Mouse (Mus musculus) limb, embryonic 13.5 days (tissue): ENCODE measurements around the gene Ces4a. TPM values are rescaled to one million over a fixed set of nuclear protein-coding genes. Genes with fewer than 3 reads are reported as not detected.

Experiments
- ATAC-seq: fragments of 200-750 bp; cut with Nextera tagmentation; 2 replicates; pipeline ENCODE4 v1.8.0; 2017; ENCODE audit warnings: low read depth, moderate number of reproducible peaks, moderate TSS enrichment; ENCODE audit not compliant: low FRiP score
- H3K27ac ChIP-seq: fragments of 300-500 bp; sonication (generic); 2 replicates; pipeline ENCODE4 v1.5.1; 2015; ENCODE audit warnings: inconsistent platforms, mild to moderate bottlenecking, moderate library complexity
- H3K27me3 ChIP-seq: fragments of 300-500 bp; sonication (generic); 2 replicates; pipeline ENCODE4 v1.6.1; 2015; ENCODE audit warnings: mild to moderate bottlenecking, inconsistent platforms
- H3K36me3 ChIP-seq: fragments of 300-500 bp; sonication (generic); 2 replicates; pipeline ENCODE4 v1.6.1; 2015; ENCODE audit warnings: inconsistent platforms, mild to moderate bottlenecking, moderate library complexity
- H3K4me1 ChIP-seq: fragments of 300-500 bp; sonication (generic); 2 replicates; pipeline ENCODE4 v1.6.1; 2015; ENCODE audit warnings: inconsistent platforms
- H3K4me2 ChIP-seq: fragments of 300-500 bp; sonication (generic); replicated peaks from 2 replicates; pipeline ENCODE4 v1.6.1; 2015; ENCODE audit warnings: inconsistent platforms, mild to moderate bottlenecking, moderate library complexity
- H3K4me3 ChIP-seq: fragments of 300-500 bp; sonication (generic); 2 replicates; pipeline ENCODE4 v1.5.1; 2015; ENCODE audit warnings: moderate library complexity, mild to moderate bottlenecking, inconsistent platforms
- H3K9ac ChIP-seq: fragments of 300-500 bp; sonication (generic); 2 replicates; pipeline ENCODE4 v1.6.1; 2015; ENCODE audit warnings: mild to moderate bottlenecking, inconsistent platforms
- H3K9me3 ChIP-seq: fragments of 300-500 bp; sonication (generic); 2 replicates; pipeline ENCODE4 v1.6.1; 2016; ENCODE audit warnings: inconsistent platforms
- WGBS: fragments of 180-500 bp; shearing (Covaris S2); methylation state at CpG from one replicate; pipeline ENCODE4 v1.1.7; 2015; 5-methylcytosine and 5-hydroxymethylcytosine counted together
- polyA plus RNA-seq: library from polyadenylated mRNA; unstranded; fragments of >200 nt; fragmentation: Nextera tagmentation; extraction: Ambion mirVana; gene quantifications from 2 replicates; pipeline ENCODE4 v1.2.1, GENCODE M21; 2015

The Ces4a gene
- polyA plus RNA-seq, 1 experiment from 2014 or later: not detected

- Histone ChIP-seq H3K27ac (peak overlapping the region; percentile 17), H3K36me3 (no peaks in the 10 kb centered on the region), H3K27me3 (no peaks in the 10 kb centered on the region), H3K4me3 (peak overlapping the region; percentile 34), H3K4me2 (peak overlapping the region; percentile 66), H3K4me1 (peaks cover 17% of the 10 kb centered on the region), H3K9ac (peak overlapping the region; percentile 46), H3K9me3 (no peaks in the 10 kb centered on the region)
- under 1% methylated on average over 27 of the region's 27 CpGs for WGBS
- ATAC-seq: peak; percentile 74
These were observed 21.2 kb downstream of the Ces4a start for GRCm38 (mm10) chr8:105152623-105153398.

- WGBS: 87% methylated on average over 5 of the region's 5 CpGs
- no peaks in the 10 kb centered on the region for H3K27me3 ChIP-seq
These were observed 22.7 kb downstream of the Ces4a start for GRCm38 (mm10) chr8:105154316-105154715.

GRCm38 (mm10) chr8:105155091-105155745, 23.6 kb downstream of the Ces4a start:
- Histone ChIP-seq H3K9me3 (no peaks in the 10 kb centered on the region), H3K27ac (no peak overlapping the region), H3K4me1 (peaks cover 17% of the 10 kb centered on the region), H3K27me3 (no peaks in the 10 kb centered on the region), H3K36me3 (no peaks in the 10 kb centered on the region), H3K9ac (no peak overlapping the region), H3K4me2 (no peak overlapping the region), H3K4me3 (no peak overlapping the region)
- WGBS: 84% methylated on average over 6 of the region's 6 CpGs
- no peak for ATAC-seq

More at GRCm38 (mm10) chr8:105154316-105154715, 22.7 kb downstream of the Ces4a start:
- no peak overlapping the region for H3K27ac ChIP-seq
- ATAC-seq: no peak
- no peaks in the 10 kb centered on the region for H3K36me3 ChIP-seq
- H3K4me2 ChIP-seq: no peak overlapping the region
- H3K9ac ChIP-seq: no peak overlapping the region
- peaks cover 17% of the 10 kb centered on the region for H3K4me1 ChIP-seq
- no peaks in the 10 kb centered on the region for H3K9me3 ChIP-seq
- H3K4me3 ChIP-seq: no peak overlapping the region

- 50% methylated on average over 10 of the region's 10 CpGs for WGBS
- H3K9ac ChIP-seq: no peak overlapping the region
- H3K4me3 ChIP-seq: no peak overlapping the region
- no peak for ATAC-seq
- H3K27ac ChIP-seq: no peak overlapping the region
- H3K4me2 ChIP-seq: no peak overlapping the region
- H3K9me3 ChIP-seq: no peaks in the 10 kb centered on the region
- H3K4me1 ChIP-seq: peaks cover 15% of the 10 kb centered on the region
- H3K27me3 ChIP-seq: no peaks in the 10 kb centered on the region
- no peaks in the 10 kb centered on the region for H3K36me3 ChIP-seq
These were observed 26.0 kb downstream of the Ces4a start for GRCm38 (mm10) chr8:105157555-105157954.

GRCm38 (mm10) chr8:105158084-105158483, 26.5 kb downstream of the Ces4a start:
- H3K4me2 ChIP-seq: no peak overlapping the region
- H3K9ac ChIP-seq: no peak overlapping the region
- H3K9me3 ChIP-seq: no peaks in the 10 kb centered on the region
- H3K36me3 ChIP-seq: no peaks in the 10 kb centered on the region
- peaks cover 10% of the 10 kb centered on the region for H3K4me1 ChIP-seq
- 72% methylated on average over 3 of the region's 3 CpGs for WGBS
- H3K27me3 ChIP-seq: no peaks in the 10 kb centered on the region
- no peak overlapping the region for H3K27ac ChIP-seq
- H3K4me3 ChIP-seq: no peak overlapping the region
- ATAC-seq: no peak

GRCm38 (mm10) chr8:105161121-105161652, 29.6 kb downstream of the Ces4a start:
- 31% methylated on average over 3 of the region's 3 CpGs for WGBS

GRCm38 (mm10) chr8:105164272-105164902, 32.8 kb downstream of the Ces4a start:
- peak overlapping the region; percentile 10; the same call in 1 of the 2 replicates for H3K4me3 ChIP-seq
- 5% methylated on average over 6 of the region's 6 CpGs for WGBS
- no peaks in the 10 kb centered on the region for H3K9me3 ChIP-seq
- ATAC-seq: peak; percentile 83
- peak overlapping the region; percentile 42 for H3K4me2 ChIP-seq
- H3K4me1 ChIP-seq: peaks cover 35% of the 10 kb centered on the region
- H3K9ac ChIP-seq: no peak overlapping the region
- peak overlapping the region; percentile 87 for H3K27ac ChIP-seq
- no peaks in the 10 kb centered on the region for H3K27me3 ChIP-seq
- no peaks in the 10 kb centered on the region for H3K36me3 ChIP-seq

More at GRCm38 (mm10) chr8:105161121-105161652, 29.6 kb downstream of the Ces4a start:
- Histone ChIP-seq H3K27ac (no peak overlapping the region), H3K4me2 (no peak overlapping the region), H3K4me3 (no peak overlapping the region), H3K9ac (no peak overlapping the region), H3K36me3 (no peaks in the 10 kb centered on the region), H3K27me3 (no peaks in the 10 kb centered on the region), H3K4me1 (peaks cover 28% of the 10 kb centered on the region), H3K9me3 (no peaks in the 10 kb centered on the region)
- no peak for ATAC-seq

GRCm38 (mm10) chr8:105165191-105165590, 33.6 kb downstream of the Ces4a start:
- Histone ChIP-seq H3K9ac (no peak overlapping the region), H3K4me2 (peak overlapping the region; percentile 42), H3K9me3 (no peaks in the 10 kb centered on the region), H3K4me1 (peaks cover 38% of the 10 kb centered on the region), H3K27ac (peak overlapping the region; percentile 87), H3K36me3 (no peaks in the 10 kb centered on the region), H3K27me3 (no peaks in the 10 kb centered on the region), H3K4me3 (no peak overlapping the region)
- no peak for ATAC-seq
- WGBS: 93% methylated on average over 2 of the region's 2 CpGs

- H3K4me3 ChIP-seq: no peak overlapping the region
- ATAC-seq: no peak
- H3K4me1 ChIP-seq: peaks cover 36% of the 10 kb centered on the region
- no peak overlapping the region for H3K9ac ChIP-seq
- WGBS: 78% methylated on average over 2 of the region's 2 CpGs
- no peak overlapping the region for H3K4me2 ChIP-seq
- H3K27me3 ChIP-seq: no peaks in the 10 kb centered on the region
- H3K36me3 ChIP-seq: no peaks in the 10 kb centered on the region
- no peaks in the 10 kb centered on the region for H3K9me3 ChIP-seq
- H3K27ac ChIP-seq: no peak overlapping the region
These were observed 35.5 kb downstream of the Ces4a start for GRCm38 (mm10) chr8:105167116-105167515.

GRCm38 (mm10) chr8:105169582-105169981, 38.0 kb downstream of the Ces4a start:
- Histone ChIP-seq H3K27ac (peak overlapping the region; percentile 99; the same call in 1 of the 2 replicates), H3K9ac (no peak overlapping the region; the same call in 1 of the 2 replicates)
- ATAC-seq: no peak

GRCm38 (mm10) chr8:105170041-105170380, 38.4 kb downstream of the Ces4a start:
- Histone ChIP-seq H3K4me3 (peak overlapping the region; percentile 91), H3K9me3 (no peaks in the 10 kb centered on the region), H3K27ac (peak overlapping the region; percentile 99), H3K9ac (peak overlapping the region; percentile 43), H3K27me3 (no peaks in the 10 kb centered on the region), H3K4me1 (peaks cover 35% of the 10 kb centered on the region), H3K4me2 (peak overlapping the region; percentile 77), H3K36me3 (peaks cover 5% of the 10 kb centered on the region; the same call in 1 of the 2 replicates)
- WGBS: 2% methylated on average over 5 of the region's 5 CpGs
- ATAC-seq: peak; percentile 22

More at GRCm38 (mm10) chr8:105169582-105169981, 38.0 kb downstream of the Ces4a start:
- 27% methylated on average over 3 of the region's 3 CpGs for WGBS
- H3K9me3 ChIP-seq: no peaks in the 10 kb centered on the region
- H3K36me3 ChIP-seq: peaks cover 2% of the 10 kb centered on the region; the same call in 1 of the 2 replicates
- H3K4me1 ChIP-seq: peaks cover 40% of the 10 kb centered on the region
- H3K27me3 ChIP-seq: no peaks in the 10 kb centered on the region
- peak overlapping the region; percentile 91 for H3K4me3 ChIP-seq
- peak overlapping the region; percentile 77 for H3K4me2 ChIP-seq
